Comparison of ENCODE assay signal across 8 mouse cellular contexts in the genomic region with DNA sequence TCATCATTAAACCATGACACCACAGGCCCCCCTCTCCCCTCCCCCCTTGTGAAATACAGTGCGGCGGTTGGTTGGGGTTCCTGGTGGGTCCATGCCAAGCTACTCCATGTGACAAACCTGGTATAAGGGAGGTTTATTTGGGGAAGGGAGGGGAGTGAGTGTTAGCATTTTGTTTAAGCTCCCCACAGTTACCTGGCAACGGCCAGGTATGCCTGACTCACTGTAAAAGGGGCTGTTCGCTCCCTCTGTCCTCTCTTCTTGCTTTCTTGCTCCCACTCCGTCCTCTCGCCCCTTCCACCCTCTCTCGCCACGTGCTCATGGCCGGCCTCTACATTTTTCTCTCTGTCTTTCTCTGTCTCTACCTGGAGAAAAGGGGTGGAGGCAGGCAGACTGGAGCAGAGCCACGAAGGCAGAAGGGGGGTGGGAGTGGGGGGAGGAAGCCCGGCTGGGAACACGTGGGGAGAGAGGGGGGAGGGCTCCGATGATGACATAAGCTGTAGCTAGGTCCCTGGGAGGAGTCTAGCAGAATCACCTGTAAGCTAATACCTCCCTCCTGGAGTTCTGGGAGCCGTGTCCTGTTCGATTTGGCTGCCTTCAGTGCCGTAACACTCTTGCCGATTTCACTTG.
DNase-seq lines count a peak whose midpoint lies in the region; ATAC-seq and TF ChIP-seq lines count a peak whose summit lies in the region.

No protein-coding gene starts in this region.

- DNase-seq in retina, postnatal 1 day = peak; percentile 22
- DNase-seq in retina, embryonic 14.5 days (ENCODE audit: low spot score) = no peak
- peak; percentile 62 for DNase-seq in stomach, postnatal 0 days (ENCODE audit: low spot score)
- DNase-seq in frontal cortex, postnatal 10 days (ENCODE audit: low spot score in 2 of 2) = no peak
- no peak for DNase-seq in layer of hippocampus, postnatal 36 days

- H3K4me1 ChIP-seq in hindbrain, embryonic 15.5 days (replicated peaks) = 0 out of 2 replicates have a peak, but pooled peaks cover 3% of the 10 kb centered on the region
- no peaks in the 10 kb centered on the region for H3K4me1 ChIP-seq in liver, embryonic 16.5 days (ENCODE audit: control insufficient read depth, low read depth, low read length)
- no peaks in the 10 kb centered on the region for H3K4me1 ChIP-seq in stomach, postnatal 0 days (replicated peaks; ENCODE audit: control insufficient read depth, insufficient read depth)

- H3K4me2 ChIP-seq in hindbrain, embryonic 15.5 days = peak overlapping the region; percentile 43
- 0 out of 2 replicates have a peak overlapping the region, but pooled peaks have one; percentile 13 for H3K4me2 ChIP-seq in liver, embryonic 16.5 days (ENCODE audit: low read depth, low read length)
- peak overlapping the region; percentile 37 for H3K4me2 ChIP-seq in stomach, postnatal 0 days (replicated peaks; ENCODE audit: low read depth)

- no peaks in the 10 kb centered on the region for H3K9me3 ChIP-seq in hindbrain, embryonic 15.5 days
- H3K9me3 ChIP-seq in liver, embryonic 16.5 days (replicated peaks; ENCODE audit: control insufficient read depth, low read length) = no peaks in the 10 kb centered on the region
- no peaks in the 10 kb centered on the region for H3K9me3 ChIP-seq in stomach, postnatal 0 days (ENCODE audit: control insufficient read depth, low read length)

- H3K9ac ChIP-seq in hindbrain, embryonic 15.5 days = no peak overlapping the region
- no peak overlapping the region for H3K9ac ChIP-seq in liver, embryonic 16.5 days (ENCODE audit: low read depth, low read length)
- no peak overlapping the region for H3K9ac ChIP-seq in stomach, postnatal 0 days (ENCODE audit: low read length)

- no peak overlapping the region for H3K27ac ChIP-seq in hindbrain, embryonic 15.5 days (replicated peaks)
- no peak overlapping the region for H3K27ac ChIP-seq in liver, embryonic 16.5 days (ENCODE audit: low read length)
- no peak overlapping the region for H3K27ac ChIP-seq in stomach, postnatal 0 days (replicated peaks)

- peak; percentile 48; the same call in 1 of the 2 replicates for ATAC-seq in hindbrain, embryonic 15.5 days (ENCODE audit: low FRiP score, low read depth)
- ATAC-seq in liver, embryonic 16.5 days (ENCODE audit: low read depth) = no peak
- peak; percentile 76 for ATAC-seq in stomach, postnatal 0 days (ENCODE audit: low FRiP score, low TSS enrichment)
- ATAC-seq in granulocyte monocyte progenitor cell, adult 5-6 weeks (replicated peaks; ENCODE audit: poor library complexity, severe bottlenecking) = no peak; the same call in 1 of the 2 replicates

- TF ChIP-seq EP300 in stomach, postnatal 0 days (optimal IDR thresholded peaks at IDR 0.05) = no peak

- TF ChIP-seq CTCF in stomach, postnatal 0 days (IDR thresholded peaks at IDR 0.05; ENCODE audit: low read depth) = no peak

- H3K27me3 ChIP-seq in hindbrain, embryonic 15.5 days = no peaks in the 10 kb centered on the region
- H3K27me3 ChIP-seq in liver, embryonic 16.5 days (ENCODE audit: control insufficient read depth, insufficient read depth, low read depth, low read length) = no peaks in the 10 kb centered on the region
- H3K27me3 ChIP-seq in stomach, postnatal 0 days (ENCODE audit: control insufficient read depth, insufficient read depth, low read length) = no peaks in the 10 kb centered on the region

- no peaks in the 10 kb centered on the region for H3K36me3 ChIP-seq in hindbrain, embryonic 15.5 days
- H3K36me3 ChIP-seq in liver, embryonic 16.5 days (ENCODE audit: control insufficient read depth, insufficient read depth) = no peaks in the 10 kb centered on the region
- H3K36me3 ChIP-seq in stomach, postnatal 0 days (ENCODE audit: control insufficient read depth, insufficient read depth, low read length) = no peaks in the 10 kb centered on the region

- peak overlapping the region; percentile 19; the same call in 1 of the 2 replicates for H3K4me3 ChIP-seq in hindbrain, embryonic 15.5 days
- no peak overlapping the region for H3K4me3 ChIP-seq in liver, embryonic 16.5 days (ENCODE audit: low read depth, low read length)
- no peak overlapping the region for H3K4me3 ChIP-seq in stomach, postnatal 0 days (ENCODE audit: low read depth, low read length)

- WGBS in hindbrain, embryonic 15.5 days = 21% methylated on average over 17 of the region's 17 CpGs
- WGBS in liver, embryonic 16.5 days (ENCODE audit: insufficient replicate concordance) = 56% methylated on average over 17 of the region's 17 CpGs
- 14% methylated on average over 17 of the region's 17 CpGs for WGBS in stomach, postnatal 0 days

Comparison
In these comparisons a context has a peak if more than half of its experiments do, and no peak if none do; other contexts are left out.
1. DNase-seq: peak in retina, postnatal 1 day (single experiment) and stomach, postnatal 0 days (single experiment); none in retina, embryonic 14.5 days (single experiment), frontal cortex, postnatal 10 days (0 of 2) and layer of hippocampus, postnatal 36 days (0 of 2).
2. ATAC-seq: peak in hindbrain, embryonic 15.5 days (single experiment) and stomach, postnatal 0 days (single experiment); none in liver, embryonic 16.5 days (single experiment) and granulocyte monocyte progenitor cell, adult 5-6 weeks (single experiment).
3. Peak in every context shown above with its lines, with median percentiles within 50 percentile points of each other: H3K4me2 ChIP-seq.